Mouse (Mus musculus): ENCODE results near the gene Tnik. TPM values are rescaled to one million over a fixed set of nuclear protein-coding genes. Genes with fewer than 3 reads are reported as not detected.

The Tnik gene
- polyA plus RNA-seq, 1 experiment from 2014 or later, result 47.3 TPM

DNA sequence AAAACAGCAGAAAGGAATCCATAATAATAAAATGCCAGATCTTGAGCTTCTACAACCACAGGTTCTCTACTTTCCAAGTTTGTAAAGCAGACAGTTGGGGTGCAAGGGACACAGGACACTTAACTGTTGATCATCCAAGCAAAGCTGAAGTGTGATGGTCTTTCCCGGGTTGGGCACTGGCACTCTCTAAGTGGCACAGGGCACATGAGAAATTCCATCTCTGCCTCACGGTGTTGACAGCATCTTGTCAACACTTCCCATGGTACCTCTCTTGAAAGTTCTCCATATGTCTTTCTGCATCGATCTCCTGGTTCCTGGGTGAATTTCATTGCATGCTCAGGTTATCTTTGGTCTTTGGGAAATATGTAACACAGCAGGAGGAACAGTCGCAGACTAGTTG, 373.8 kb downstream of the Tnik start:
- Histone ChIP-seq H3K9ac (no peak overlapping the region), H3K36me3 (peaks cover 11% of the 10 kb centered on the region; the same call in 1 of the 2 replicates), H3K4me2 (replicated peaks) (no peak overlapping the region), H3K4me1 (no peaks in the 10 kb centered on the region), H3K4me3 (no peak overlapping the region), H3K9me3 (replicated peaks) (no peaks in the 10 kb centered on the region), H3K27me3 (no peaks in the 10 kb centered on the region), H3K27ac (no peak overlapping the region)
- ATAC-seq (ENCODE audit: low FRiP score), result no peak
- WGBS, result 89% methylated on average over 4 of the region's 4 CpGs

DNA sequence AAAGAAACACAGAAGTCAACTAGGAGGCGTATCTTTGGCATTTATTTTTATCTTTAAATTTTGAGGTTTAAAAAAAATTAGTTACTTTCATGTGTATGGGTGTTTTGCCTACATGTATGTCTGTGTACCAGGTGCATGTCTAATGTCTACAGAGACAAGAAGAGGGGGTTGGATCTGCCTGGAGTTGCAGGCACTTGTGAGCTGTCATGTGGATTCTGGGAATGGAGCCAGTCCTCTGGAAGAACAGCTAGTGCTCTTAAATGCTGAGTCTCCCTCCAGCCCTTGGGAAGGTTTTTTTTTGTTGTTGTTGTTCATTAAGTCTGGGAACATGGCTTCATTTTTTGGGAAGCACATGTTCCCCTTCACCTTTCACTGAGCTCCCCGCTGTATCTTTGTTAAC, 375.9 kb downstream of the Tnik start:
- Histone ChIP-seq H3K27me3 (no peaks in the 10 kb centered on the region), H3K27ac (no peak overlapping the region), H3K4me2 (replicated peaks) (no peak overlapping the region), H3K9ac (no peak overlapping the region), H3K9me3 (replicated peaks) (no peaks in the 10 kb centered on the region), H3K4me3 (no peak overlapping the region), H3K36me3 (peaks cover 11% of the 10 kb centered on the region; the same call in 1 of the 2 replicates), H3K4me1 (no peaks in the 10 kb centered on the region)
- ATAC-seq (ENCODE audit: low FRiP score), result no peak
- WGBS, result 93% methylated on average over 2 of the region's 2 CpGs

DNA sequence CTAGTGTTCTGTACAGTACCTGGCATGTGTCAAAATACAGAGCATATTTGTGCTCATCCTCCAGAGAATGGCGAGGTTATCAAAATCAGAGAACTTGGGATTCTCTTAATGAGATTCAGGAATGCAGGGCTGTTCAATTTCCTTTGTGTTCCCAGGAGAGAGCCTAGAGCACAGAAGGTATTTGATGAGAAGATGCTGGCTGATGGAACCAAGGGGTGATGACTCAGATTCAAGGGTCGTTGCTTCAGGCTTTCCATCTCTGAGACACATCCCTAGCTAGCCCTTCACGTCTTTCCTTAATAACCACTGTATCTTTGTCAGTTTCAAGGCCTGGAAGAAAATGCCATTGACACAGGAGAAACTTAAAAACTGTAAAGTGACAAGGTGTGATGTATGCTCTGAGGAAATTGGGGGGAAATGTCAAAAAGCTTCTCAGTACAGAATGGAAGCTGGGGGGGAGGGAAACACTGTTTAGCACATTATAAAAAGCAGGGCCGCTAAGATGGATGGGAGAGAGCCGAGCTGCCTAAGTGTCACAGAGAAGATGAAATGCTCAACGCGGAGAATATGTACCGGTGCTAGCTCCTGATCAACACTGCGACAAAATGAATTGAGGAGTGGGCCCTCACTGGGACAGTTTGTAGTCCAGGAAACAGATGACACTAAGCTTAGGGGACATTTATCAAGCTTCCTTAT, 380.4 kb downstream of the Tnik start:
- Histone ChIP-seq H3K9ac (no peak overlapping the region), H3K4me3 (no peak overlapping the region), H3K27me3 (no peaks in the 10 kb centered on the region), H3K4me1 (no peaks in the 10 kb centered on the region), H3K27ac (no peak overlapping the region), H3K36me3 (peaks cover 23% of the 10 kb centered on the region; the same call in 1 of the 2 replicates), H3K9me3 (replicated peaks) (no peaks in the 10 kb centered on the region), H3K4me2 (replicated peaks) (no peak overlapping the region)
- 74% methylated on average over 9 of the region's 9 CpGs for WGBS
- ATAC-seq (ENCODE audit: low FRiP score), result peak; percentile 43; the same call in 1 of the 2 replicates

DNA sequence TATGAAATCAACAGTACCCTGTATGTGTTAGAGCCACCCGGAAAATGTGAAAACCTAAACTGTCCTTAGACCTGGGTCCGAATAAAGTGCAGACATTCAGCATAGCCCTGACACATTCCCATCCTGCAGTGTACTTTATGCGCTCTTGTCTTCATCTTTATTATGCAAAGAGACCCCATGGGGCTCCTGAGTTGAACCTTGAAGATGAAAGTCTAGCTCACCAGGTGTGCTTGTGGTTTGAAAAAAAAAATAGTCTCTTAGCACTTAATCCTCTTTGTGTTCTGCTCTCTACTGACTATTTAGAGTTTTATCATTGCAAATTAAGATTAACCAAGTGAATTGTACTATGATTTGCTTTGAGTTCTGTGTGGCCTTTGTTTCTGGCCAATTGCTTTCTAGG, 389.6 kb downstream of the Tnik start:
- peaks cover 32% of the 10 kb centered on the region; the same call in 1 of the 2 replicates for H3K36me3 ChIP-seq
- H3K4me3 ChIP-seq, result no peak overlapping the region
- H3K27ac ChIP-seq, result no peak overlapping the region
- no peak overlapping the region for H3K4me2 ChIP-seq (replicated peaks)
- H3K9ac ChIP-seq, result no peak overlapping the region
- 66% methylated on average over 3 of the region's 3 CpGs for WGBS
- H3K4me1 ChIP-seq, result no peaks in the 10 kb centered on the region
- H3K9me3 ChIP-seq (replicated peaks), result no peaks in the 10 kb centered on the region
- H3K27me3 ChIP-seq, result no peaks in the 10 kb centered on the region
- no peak for ATAC-seq (ENCODE audit: low FRiP score)

DNA sequence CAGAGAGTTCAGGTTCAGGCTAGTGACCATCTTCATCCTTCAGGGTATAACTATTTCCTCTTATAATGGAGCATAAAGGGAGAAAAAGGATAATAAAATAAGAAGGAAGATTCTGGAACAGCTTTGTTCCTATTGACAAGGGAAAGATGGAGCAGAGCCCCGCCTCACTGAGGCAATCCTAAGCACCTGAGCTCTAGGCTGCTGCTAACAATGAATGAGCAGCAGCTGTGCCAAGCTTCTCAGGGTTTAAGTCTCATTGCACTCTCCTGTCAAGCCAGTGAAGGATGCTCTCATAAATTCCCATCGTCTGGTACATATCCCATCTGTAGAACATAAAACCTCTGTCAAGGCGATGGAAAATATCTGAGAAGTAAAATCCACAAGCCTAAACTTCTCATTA, 390.0 kb downstream of the Tnik start:
- Histone ChIP-seq H3K27ac (no peak overlapping the region), H3K36me3 (peaks cover 32% of the 10 kb centered on the region; the same call in 1 of the 2 replicates), H3K4me1 (no peaks in the 10 kb centered on the region), H3K4me2 (replicated peaks) (no peak overlapping the region), H3K9me3 (replicated peaks) (no peaks in the 10 kb centered on the region), H3K4me3 (no peak overlapping the region), H3K9ac (no peak overlapping the region), H3K27me3 (no peaks in the 10 kb centered on the region)
- 76% methylated on average over 3 of the region's 3 CpGs for WGBS
- no peak for ATAC-seq (ENCODE audit: low FRiP score)

DNA sequence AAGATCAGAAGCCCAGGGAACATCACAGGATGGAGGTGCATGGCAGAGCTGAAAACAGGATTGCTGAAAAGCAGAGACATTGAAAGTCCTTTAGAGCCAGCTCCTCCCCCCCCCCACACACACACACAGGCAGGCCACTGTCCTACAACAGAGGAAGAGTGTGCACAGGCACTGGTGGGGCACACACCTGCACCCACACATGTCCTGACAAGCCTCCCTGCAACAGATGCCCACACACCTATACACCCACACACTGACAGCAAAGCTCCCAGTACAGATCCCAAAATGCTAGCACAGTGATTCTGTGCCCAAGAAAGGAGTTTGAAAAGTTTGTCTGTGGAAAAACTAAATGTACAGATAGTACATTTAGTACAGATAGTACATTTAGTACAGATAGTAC, 391.7 kb downstream of the Tnik start:
- ATAC-seq (ENCODE audit: low FRiP score), result no peak
- no peaks in the 10 kb centered on the region for H3K4me1 ChIP-seq
- no peak overlapping the region for H3K4me3 ChIP-seq
- H3K9me3 ChIP-seq (replicated peaks), result no peaks in the 10 kb centered on the region
- no peak overlapping the region for H3K27ac ChIP-seq
- H3K4me2 ChIP-seq (replicated peaks), result no peak overlapping the region
- no peak overlapping the region for H3K9ac ChIP-seq
- no peaks in the 10 kb centered on the region for H3K27me3 ChIP-seq
- H3K36me3 ChIP-seq, result peaks cover 32% of the 10 kb centered on the region; the same call in 1 of the 2 replicates

DNA sequence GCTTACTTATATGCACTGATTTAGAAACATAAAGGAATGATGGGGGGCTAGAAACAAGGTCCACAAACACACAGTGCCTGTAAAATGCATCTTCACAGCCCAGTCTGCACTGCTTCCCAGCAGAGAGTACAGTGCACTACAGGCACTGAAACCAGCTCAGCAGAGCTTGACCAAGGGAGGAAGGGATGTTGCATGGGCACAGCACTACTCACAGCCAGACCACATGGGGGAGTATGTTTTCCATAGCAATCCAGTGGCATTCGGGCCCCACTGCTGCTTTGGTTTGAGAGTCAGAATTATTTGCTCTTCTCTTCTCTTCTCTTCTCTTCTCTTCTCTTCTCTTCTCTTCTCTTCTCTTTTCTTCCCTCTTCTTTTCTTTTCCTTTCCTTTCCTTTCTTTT, 395.3 kb downstream of the Tnik start:
- H3K4me2 ChIP-seq (replicated peaks), result no peak overlapping the region
- ATAC-seq (ENCODE audit: low FRiP score), result no peak
- H3K4me3 ChIP-seq, result no peak overlapping the region
- no peaks in the 10 kb centered on the region for H3K27me3 ChIP-seq
- no peaks in the 10 kb centered on the region for H3K4me1 ChIP-seq
- WGBS, result 46% methylated on average over 1 of the region's 1 CpGs
- no peak overlapping the region for H3K9ac ChIP-seq
- no peak overlapping the region for H3K27ac ChIP-seq
- H3K36me3 ChIP-seq, result peaks cover 24% of the 10 kb centered on the region; the same call in 1 of the 2 replicates
- H3K9me3 ChIP-seq (replicated peaks), result no peaks in the 10 kb centered on the region

DNA sequence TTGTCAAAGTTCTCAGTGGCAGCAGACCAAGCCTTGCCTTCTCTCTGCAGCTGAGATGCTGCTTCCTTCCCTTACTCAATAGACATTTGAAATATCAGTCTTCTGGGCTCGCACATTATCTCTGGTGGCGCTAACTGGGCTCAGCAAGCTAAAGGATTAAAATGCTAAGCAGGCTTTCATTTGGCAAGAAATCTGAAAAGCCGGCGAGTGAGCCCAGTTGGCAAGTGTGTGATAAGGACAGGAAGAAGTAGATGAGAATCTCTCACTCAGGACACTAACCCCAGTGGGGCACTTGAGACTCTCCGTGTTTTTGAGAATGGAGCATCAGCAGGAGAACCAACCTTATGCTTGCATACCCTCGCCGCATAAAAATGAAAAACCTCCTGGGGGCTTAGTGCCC, 417.8 kb downstream of the Tnik start:
- Histone ChIP-seq H3K4me1 (no peaks in the 10 kb centered on the region), H3K27me3 (no peaks in the 10 kb centered on the region), H3K27ac (no peak overlapping the region), H3K4me2 (replicated peaks) (no peak overlapping the region), H3K9ac (no peak overlapping the region), H3K4me3 (no peak overlapping the region), H3K9me3 (replicated peaks) (no peaks in the 10 kb centered on the region), H3K36me3 (no peaks in the 10 kb centered on the region)
- no peak for ATAC-seq (ENCODE audit: low FRiP score)
- 80% methylated on average over 7 of the region's 7 CpGs for WGBS

DNA sequence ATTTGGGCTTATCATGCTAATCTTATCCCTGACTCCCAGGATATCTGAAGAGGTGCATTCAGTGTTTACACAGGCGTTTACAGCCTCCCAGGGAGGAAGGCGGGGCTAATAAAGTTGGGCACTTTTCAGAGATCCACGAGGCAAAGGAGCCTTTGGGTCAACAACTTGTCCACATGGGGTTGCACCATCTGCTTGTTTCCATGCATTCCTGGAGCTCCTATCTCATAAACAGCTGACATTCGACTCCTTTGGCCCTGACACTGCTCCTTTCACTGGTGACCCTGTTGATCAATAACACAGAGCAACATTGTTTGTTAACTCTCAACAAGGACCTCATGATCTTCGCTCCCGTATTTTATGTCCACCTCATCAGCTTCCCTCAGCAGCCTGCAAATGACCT, 418.9 kb downstream of the Tnik start:
- H3K9ac ChIP-seq, result no peak overlapping the region
- no peaks in the 10 kb centered on the region for H3K36me3 ChIP-seq
- no peak overlapping the region for H3K4me3 ChIP-seq
- no peaks in the 10 kb centered on the region for H3K9me3 ChIP-seq (replicated peaks)
- 27% methylated on average over 6 of the region's 6 CpGs for WGBS
- no peak overlapping the region for H3K27ac ChIP-seq
- ATAC-seq (ENCODE audit: low FRiP score), result no peak
- no peak overlapping the region for H3K4me2 ChIP-seq (replicated peaks)
- H3K4me1 ChIP-seq, result no peaks in the 10 kb centered on the region
- H3K27me3 ChIP-seq, result no peaks in the 10 kb centered on the region

DNA sequence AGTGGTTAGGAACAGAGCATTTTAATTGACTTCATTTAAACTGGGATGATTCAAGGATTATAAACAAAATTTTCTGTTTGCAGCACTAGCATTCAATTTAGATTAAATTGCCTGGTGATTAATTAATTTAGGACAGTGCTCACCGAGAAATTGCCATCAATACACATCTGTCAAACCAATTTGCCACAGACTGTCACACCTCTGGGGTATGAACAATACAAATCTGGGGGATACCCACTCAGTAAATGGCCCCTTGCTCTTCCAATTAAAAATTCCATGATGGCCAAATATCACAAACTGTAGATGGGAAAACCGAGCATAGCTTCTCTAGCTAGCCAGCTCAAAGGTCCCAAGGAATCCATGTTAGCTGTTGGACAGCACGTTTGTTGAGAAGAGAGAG, 419.4 kb downstream of the Tnik start:
- 59% methylated on average over 3 of the region's 3 CpGs for WGBS
- ATAC-seq (ENCODE audit: low FRiP score), result no peak

DNA sequence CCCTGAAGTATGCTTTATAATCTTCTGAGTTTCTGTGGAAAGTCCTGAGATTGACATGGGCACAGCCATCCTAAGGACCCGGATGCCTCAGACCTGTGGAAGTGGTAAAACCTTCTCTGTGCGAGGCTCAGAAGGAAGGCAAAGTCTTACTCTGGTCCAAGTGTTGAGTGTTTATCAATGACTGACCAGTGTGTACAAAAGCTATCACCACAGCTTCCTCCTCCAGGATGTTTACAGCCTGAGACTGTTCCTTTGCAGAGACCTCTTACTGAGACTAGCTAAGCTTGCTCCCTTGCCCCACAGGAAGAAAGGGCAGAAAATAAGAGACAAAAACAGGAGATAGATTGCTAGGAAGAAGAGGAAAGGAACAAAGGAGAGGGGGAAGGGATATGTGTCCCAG, 422.5 kb downstream of the Tnik start:
- H3K4me3 ChIP-seq, result no peak overlapping the region
- WGBS, result 92% methylated on average over 2 of the region's 2 CpGs
- H3K27ac ChIP-seq, result no peak overlapping the region
- no peak for ATAC-seq (ENCODE audit: low FRiP score)
- no peaks in the 10 kb centered on the region for H3K36me3 ChIP-seq
- H3K9ac ChIP-seq, result no peak overlapping the region
- H3K27me3 ChIP-seq, result no peaks in the 10 kb centered on the region
- no peak overlapping the region for H3K4me2 ChIP-seq (replicated peaks)
- no peaks in the 10 kb centered on the region for H3K4me1 ChIP-seq
- no peaks in the 10 kb centered on the region for H3K9me3 ChIP-seq (replicated peaks)

More for the DNA sequence above, 419.4 kb downstream of the Tnik start:
- Histone ChIP-seq H3K9me3 (replicated peaks) (no peaks in the 10 kb centered on the region), H3K36me3 (no peaks in the 10 kb centered on the region), H3K27ac (no peak overlapping the region), H3K9ac (no peak overlapping the region), H3K4me3 (no peak overlapping the region), H3K4me1 (no peaks in the 10 kb centered on the region), H3K27me3 (no peaks in the 10 kb centered on the region), H3K4me2 (replicated peaks) (no peak overlapping the region)

DNA sequence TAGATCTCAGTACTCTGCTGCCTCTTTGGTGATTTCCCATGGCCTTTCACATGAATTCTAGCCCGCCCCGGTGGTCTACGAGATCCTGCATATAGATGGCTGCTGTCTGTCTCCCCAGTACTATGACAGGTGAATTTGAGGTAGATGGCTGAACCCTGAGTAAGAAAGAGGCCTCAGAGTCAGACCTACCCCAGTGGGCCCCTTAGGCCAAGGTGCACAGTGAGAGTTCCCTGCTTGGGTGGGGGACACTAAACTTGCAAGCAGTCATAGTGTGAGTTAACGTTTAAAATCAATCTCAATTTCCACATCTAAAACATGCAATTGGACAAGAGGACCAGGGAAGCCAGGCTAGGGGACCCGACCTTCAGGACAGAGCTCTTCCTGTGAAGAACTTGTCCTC, 431.8 kb downstream of the Tnik start:
- Histone ChIP-seq H3K4me3 (no peak overlapping the region), H3K36me3 (no peaks in the 10 kb centered on the region), H3K27ac (no peak overlapping the region), H3K4me1 (no peaks in the 10 kb centered on the region), H3K9ac (no peak overlapping the region), H3K4me2 (replicated peaks) (no peak overlapping the region), H3K9me3 (replicated peaks) (no peaks in the 10 kb centered on the region), H3K27me3 (no peaks in the 10 kb centered on the region; the same call in 1 of the 2 replicates)
- WGBS, result 84% methylated on average over 5 of the region's 5 CpGs
- no peak for ATAC-seq (ENCODE audit: low FRiP score)

DNA sequence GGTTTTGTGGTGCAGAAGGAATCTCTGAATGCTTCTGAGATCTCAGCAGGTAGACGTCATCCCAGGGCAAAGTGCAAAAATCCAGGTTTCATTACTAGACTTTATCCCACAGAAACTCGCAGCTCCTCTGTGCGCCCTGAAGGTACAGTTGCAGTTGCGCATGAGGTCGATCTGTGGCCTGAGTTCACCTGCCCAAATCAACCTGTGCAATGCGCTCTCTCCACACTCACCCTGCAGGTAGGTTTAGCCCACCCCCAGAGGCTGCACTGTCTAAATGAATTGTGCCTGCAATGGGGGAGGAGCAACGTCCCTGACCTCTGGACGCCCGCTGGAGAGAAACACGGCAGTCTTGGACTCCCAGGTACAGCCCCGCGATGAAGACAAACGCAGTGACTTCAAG, 432.6 kb downstream of the Tnik start:
- Histone ChIP-seq H3K4me3 (no peak overlapping the region), H3K9ac (no peak overlapping the region), H3K4me1 (no peaks in the 10 kb centered on the region), H3K4me2 (replicated peaks) (no peak overlapping the region), H3K27ac (no peak overlapping the region), H3K36me3 (no peaks in the 10 kb centered on the region), H3K9me3 (replicated peaks) (no peaks in the 10 kb centered on the region), H3K27me3 (no peaks in the 10 kb centered on the region; the same call in 1 of the 2 replicates)
- no peak for ATAC-seq (ENCODE audit: low FRiP score)
- 85% methylated on average over 13 of the region's 13 CpGs for WGBS
